Mouse (Mus musculus): ENCODE measurements around the gene Adnp. TPM values are rescaled to one million over a fixed set of nuclear protein-coding genes. Genes with fewer than 3 reads are reported as not detected.
A peak's percentile ranks its signal among the peaks of the same experiment; 100 is the strongest.

The Adnp gene
- total RNA-seq, 2 experiments from 2014 or later, result 99.0 to 106 TPM

GRCm38 (mm10) chr2:168213788-168214397 is 7.0 kb upstream of the Adnp start:
- intact Hi-C loops (cut with DNase I), result no loop called here
- DNase-seq (ENCODE audit: low spot score in 2 of 2), result no peak

- no peak for DNase-seq (ENCODE audit: low spot score in 2 of 2)
Measured at GRCm38 (mm10) chr2:168207883-168208282, 971 bp upstream of the Adnp start.

GRCm38 (mm10) chr2:168205681-168206631 is 956 bp downstream of the Adnp start:
- intact Hi-C loops (cut with DNase I), result loop anchor here (2.0 kb wide), 2 partner anchors 77 to 89 kb away; no protein-coding TSS in a partner anchor
- DNase-seq (ENCODE audit: low spot score in 2 of 2), result peak in 1 of 2 experiments; percentile 16

More at GRCm38 (mm10) chr2:168207883-168208282, 971 bp upstream of the Adnp start:
- intact Hi-C loops (cut with DNase I), result loop anchor here (2.0 kb wide), 1 partner anchor 79 kb away; no protein-coding TSS in a partner anchor

- DNase-seq (ENCODE audit: low spot score in 2 of 2), result peak; percentile 92 to 97
- intact Hi-C loops (cut with DNase I), result loop anchor here (2.0 kb wide), 1 partner anchor 88 kb away; no protein-coding TSS in a partner anchor
Measured at GRCm38 (mm10) chr2:168205265-168205664, 1.6 kb downstream of the Adnp start.

GRCm38 (mm10) chr2:168204476-168204999 is 2.4 kb downstream of the Adnp start:
- intact Hi-C loops (cut with DNase I), result loop anchor here (2.0 kb wide), 1 partner anchor 88 kb away; no protein-coding TSS in a partner anchor
- DNase-seq (ENCODE audit: low spot score in 2 of 2), result no peak

GRCm38 (mm10) chr2:168200014-168200691 is 6.8 kb downstream of the Adnp start:
- DNase-seq (ENCODE audit: low spot score in 2 of 2), result no peak
- intact Hi-C loops (cut with DNase I), result no loop called here

GRCm38 (mm10) chr2:168199476-168199875 is 7.4 kb downstream of the Adnp start:
- DNase-seq (ENCODE audit: low spot score in 2 of 2), result no peak
- intact Hi-C loops (cut with DNase I), result no loop called here

GRCm38 (mm10) chr2:168198421-168198820 is 8.5 kb downstream of the Adnp start:
- intact Hi-C loops (cut with DNase I), result no loop called here
- DNase-seq (ENCODE audit: low spot score in 2 of 2), result no peak

GRCm38 (mm10) chr2:168195721-168196120 is 11.2 kb downstream of the Adnp start:
- no peak for DNase-seq (ENCODE audit: low spot score in 2 of 2)
- intact Hi-C loops (cut with DNase I), result no loop called here

GRCm38 (mm10) chr2:168193685-168194084 is 13.2 kb downstream of the Adnp start:
- no peak for DNase-seq (ENCODE audit: low spot score in 2 of 2)
- intact Hi-C loops (cut with DNase I), result no loop called here

- intact Hi-C loops (cut with DNase I), result no loop called here
- no peak for DNase-seq (ENCODE audit: low spot score in 2 of 2)
Measured at GRCm38 (mm10) chr2:168191856-168192255, 15.1 kb downstream of the Adnp start.

GRCm38 (mm10) chr2:168175946-168176345 is 31.0 kb downstream of the Adnp start:
- intact Hi-C loops (cut with DNase I), result no loop called here

GRCm38 (mm10) chr2:168170167-168170685 is 36.7 kb downstream of the Adnp start:
- peak; percentile 18 to 35 for DNase-seq (ENCODE audit: low spot score in 2 of 2)

More at GRCm38 (mm10) chr2:168175946-168176345, 31.0 kb downstream of the Adnp start:
- DNase-seq (ENCODE audit: low spot score in 2 of 2), result no peak

GRCm38 (mm10) chr2:168169800-168170113 is 37.2 kb downstream of the Adnp start:
- intact Hi-C loops (cut with DNase I), result no loop called here
- no peak for DNase-seq (ENCODE audit: low spot score in 2 of 2)

More at GRCm38 (mm10) chr2:168170167-168170685, 36.7 kb downstream of the Adnp start:
- intact Hi-C loops (cut with DNase I), result no loop called here

GRCm38 (mm10) chr2:168168892-168169799 is 37.8 kb downstream of the Adnp start:
- intact Hi-C loops (cut with DNase I), result no loop called here
- no peak for DNase-seq (ENCODE audit: low spot score in 2 of 2)

- no peak for DNase-seq (ENCODE audit: low spot score in 2 of 2)
- intact Hi-C loops (cut with DNase I), result no loop called here
Measured at GRCm38 (mm10) chr2:168167781-168168180, 39.1 kb downstream of the Adnp start.

- intact Hi-C loops (cut with DNase I), result no loop called here
- no peak for DNase-seq (ENCODE audit: low spot score in 2 of 2)
Measured at GRCm38 (mm10) chr2:168166750-168167460, 40.0 kb downstream of the Adnp start.

GRCm38 (mm10) chr2:168161978-168162377 is 44.9 kb downstream of the Adnp start:
- no peak for DNase-seq (ENCODE audit: low spot score in 2 of 2)
- intact Hi-C loops (cut with DNase I), result no loop called here

Data from left cerebral cortex, postnatal 14 days (tissue).